Mouse (Mus musculus): ENCODE measurements around the gene Gm340. TPM values are rescaled to one million over a fixed set of nuclear protein-coding genes. Genes with fewer than 3 reads are reported as not detected.

Gene Gm340
- polyA plus RNA-seq, 1 experiment, result 1.3 TPM

- no peak for DNase-seq (ENCODE audit: low spot score)
Measured at GRCm38 (mm10) chr19:41613325-41614087, 31.3 kb downstream of the Gm340 start.

DNA sequence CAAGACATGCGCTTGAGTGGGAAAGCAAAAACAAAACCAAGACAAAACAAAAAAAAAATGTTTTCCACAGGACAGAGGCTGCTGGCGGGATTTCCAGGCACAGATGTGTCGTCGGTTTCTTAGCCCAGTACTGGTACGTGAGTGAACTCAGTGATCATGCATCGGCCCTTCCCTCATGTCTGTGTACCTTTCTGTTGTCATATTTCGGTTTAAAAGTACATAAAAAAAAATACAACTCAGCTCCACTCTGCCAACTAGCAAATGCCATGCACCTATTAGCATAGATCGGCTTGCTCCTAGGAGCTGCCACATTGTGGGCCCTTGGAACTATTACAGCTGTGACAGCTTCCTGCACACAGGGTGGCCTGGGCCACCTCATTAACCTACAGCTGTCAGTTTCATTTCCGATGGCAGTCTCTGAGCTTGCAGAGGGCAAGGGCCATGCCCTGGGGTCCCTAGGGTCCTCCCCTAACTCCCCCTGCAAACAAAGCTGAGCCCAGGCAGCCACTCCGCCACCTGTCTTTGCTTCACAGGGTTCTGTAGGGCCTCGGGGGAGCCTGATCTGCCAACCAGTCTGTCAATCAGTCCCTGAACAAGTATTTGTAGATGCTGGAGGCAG lies 33.5 kb downstream of the Gm340 start:
- DNase-seq (ENCODE audit: low spot score), result no peak

- DNase-seq (ENCODE audit: low spot score), result no peak
Measured at GRCm38 (mm10) chr19:41616274-41616673, 34.1 kb downstream of the Gm340 start.

GRCm38 (mm10) chr19:41617102-41617501 lies 34.9 kb downstream of the Gm340 start:
- DNase-seq (ENCODE audit: low spot score), result no peak

- DNase-seq (ENCODE audit: low spot score), result no peak
Measured at GRCm38 (mm10) chr19:41618153-41618657, 36.0 kb downstream of the Gm340 start.

DNA sequence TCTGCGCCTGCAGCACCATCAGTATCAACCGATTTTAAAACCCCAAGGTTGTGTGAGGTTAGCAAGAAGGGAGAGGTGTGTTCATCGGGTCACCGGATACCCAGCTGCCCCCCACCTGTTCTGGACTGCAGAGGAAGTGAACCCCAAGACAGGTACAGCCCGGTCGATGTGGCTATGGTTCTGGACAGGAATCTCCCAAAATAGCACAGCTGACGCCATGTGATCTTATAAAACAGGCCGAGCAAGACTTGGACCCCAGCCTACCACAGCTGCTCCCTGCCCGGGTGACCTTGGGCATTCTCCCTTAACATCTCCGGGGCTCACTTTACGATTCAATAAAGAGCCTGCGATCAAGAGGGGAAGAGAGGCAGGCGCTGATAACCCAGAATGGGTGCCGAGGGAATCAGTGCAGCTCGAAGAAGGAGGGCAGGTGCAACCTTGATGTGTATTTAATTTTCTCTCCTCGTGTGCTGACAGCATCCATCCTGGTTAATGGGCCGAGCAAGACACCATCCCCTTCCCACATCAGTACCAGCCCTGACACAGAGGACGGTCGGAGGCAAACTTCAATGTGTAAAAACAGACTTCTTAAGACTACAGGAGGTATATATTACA lies 36.7 kb downstream of the Gm340 start:
- DNase-seq (ENCODE audit: low spot score), result no peak

- DNase-seq (ENCODE audit: low spot score), result no peak
Measured at GRCm38 (mm10) chr19:41620366-41621092, 38.4 kb downstream of the Gm340 start.

DNA sequence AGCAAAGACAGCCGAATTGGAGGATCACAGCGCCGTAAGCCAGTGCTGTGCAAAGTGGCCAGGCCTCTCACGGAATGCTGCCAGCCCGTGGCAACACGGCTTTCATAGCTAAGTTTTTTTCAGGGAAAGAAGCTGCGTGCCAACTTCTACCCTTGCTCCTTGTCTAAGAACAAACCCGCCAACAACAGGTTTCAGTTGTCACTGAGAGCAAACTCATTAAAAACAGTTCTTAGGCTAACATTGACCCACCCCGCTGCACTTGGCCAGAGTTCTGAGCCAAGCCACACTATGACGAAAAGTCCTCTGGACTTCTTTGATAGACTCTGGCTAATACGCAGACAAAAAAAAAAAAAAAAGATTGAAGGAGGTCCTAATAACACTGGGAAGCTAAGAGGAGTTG lies 46.8 kb downstream of the Gm340 start:
- no peak for DNase-seq (ENCODE audit: low spot score)

- no peak for DNase-seq (ENCODE audit: low spot score)
Measured at GRCm38 (mm10) chr19:41629532-41629931, 47.4 kb downstream of the Gm340 start.

- no peak for DNase-seq (ENCODE audit: low spot score)
Measured at GRCm38 (mm10) chr19:41634099-41634498, 51.9 kb downstream of the Gm340 start.

DNA sequence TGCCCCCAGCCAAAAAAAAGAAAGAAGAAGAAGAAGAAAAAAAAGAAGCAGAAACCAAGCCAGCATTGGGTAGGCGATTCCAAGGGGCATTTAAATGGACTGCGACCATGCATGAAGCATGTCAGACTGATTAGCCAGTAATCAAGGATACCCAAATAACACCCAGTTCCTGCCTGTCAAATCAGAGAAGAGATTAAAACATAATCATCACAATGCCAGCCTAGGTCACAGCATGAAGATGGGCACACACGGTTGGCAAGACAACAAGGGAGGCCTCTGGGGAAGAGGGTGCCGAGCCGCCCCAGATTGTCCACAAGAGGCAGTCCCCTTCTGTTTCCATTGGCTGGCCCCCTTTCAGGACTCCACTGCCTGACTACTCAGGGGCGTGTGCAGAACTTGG lies 52.8 kb downstream of the Gm340 start:
- DNase-seq (ENCODE audit: low spot score), result no peak

Other genes with a start within 250 kb of the Gm340 start
- gene Pik3ap1, start 197.3 kb upstream of the Gm340 start, polyA plus RNA-seq (2012; rRNA removed), result 4.0 and 4.5 TPM in 2 replicates
- 1.3 and 2.5 TPM in 2 replicates for gene Lcor, start 99.7 kb upstream of the Gm340 start, polyA plus RNA-seq (2012; rRNA removed)
- 0.15 TPM in 2 replicates for gene Slit1, start 161.3 kb downstream of the Gm340 start, polyA plus RNA-seq (2012; rRNA removed)
- gene Arhgap19, start 219.7 kb downstream of the Gm340 start, polyA plus RNA-seq (2012; rRNA removed), result 4.3 and 4.6 TPM in 2 replicates
- 0.95 and 1.5 TPM in 2 replicates for gene Frat1, start 247.6 kb downstream of the Gm340 start, polyA plus RNA-seq (2012; rRNA removed)